Mouse (Mus musculus): ENCODE data around the gene Cfp. TPM values are rescaled to one million over a fixed set of nuclear protein-coding genes. Genes with fewer than 3 reads are reported as not detected.

The Cfp gene
- polyA plus RNA-seq (2012; rRNA removed; ENCODE audit: low replicate concordance), result 92.4 and 130 TPM in 2 replicates

DNA sequence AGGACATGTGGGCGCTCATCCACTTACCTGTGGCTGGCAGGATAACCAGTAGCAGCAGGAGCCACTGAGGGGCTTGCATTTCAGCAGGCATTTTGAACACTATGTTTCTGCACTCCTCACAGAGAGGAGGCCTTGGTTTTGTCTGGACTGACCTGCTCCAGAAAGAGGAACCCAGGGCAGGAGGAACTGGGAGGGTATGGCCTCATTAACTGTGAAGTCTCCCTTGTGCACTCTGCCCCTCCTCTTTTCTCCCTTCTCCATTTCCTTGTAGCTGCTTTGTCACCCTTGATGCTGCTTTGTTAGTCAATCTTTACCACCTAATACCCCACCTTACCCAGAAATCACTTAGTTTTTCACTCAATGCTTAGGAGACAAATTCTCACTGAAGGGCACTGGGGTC lies at the start of gene Cfp:
Gene Cfp (minus strand): TSS at position 192 of the 400 bp plus-strand sequence.

DNA sequence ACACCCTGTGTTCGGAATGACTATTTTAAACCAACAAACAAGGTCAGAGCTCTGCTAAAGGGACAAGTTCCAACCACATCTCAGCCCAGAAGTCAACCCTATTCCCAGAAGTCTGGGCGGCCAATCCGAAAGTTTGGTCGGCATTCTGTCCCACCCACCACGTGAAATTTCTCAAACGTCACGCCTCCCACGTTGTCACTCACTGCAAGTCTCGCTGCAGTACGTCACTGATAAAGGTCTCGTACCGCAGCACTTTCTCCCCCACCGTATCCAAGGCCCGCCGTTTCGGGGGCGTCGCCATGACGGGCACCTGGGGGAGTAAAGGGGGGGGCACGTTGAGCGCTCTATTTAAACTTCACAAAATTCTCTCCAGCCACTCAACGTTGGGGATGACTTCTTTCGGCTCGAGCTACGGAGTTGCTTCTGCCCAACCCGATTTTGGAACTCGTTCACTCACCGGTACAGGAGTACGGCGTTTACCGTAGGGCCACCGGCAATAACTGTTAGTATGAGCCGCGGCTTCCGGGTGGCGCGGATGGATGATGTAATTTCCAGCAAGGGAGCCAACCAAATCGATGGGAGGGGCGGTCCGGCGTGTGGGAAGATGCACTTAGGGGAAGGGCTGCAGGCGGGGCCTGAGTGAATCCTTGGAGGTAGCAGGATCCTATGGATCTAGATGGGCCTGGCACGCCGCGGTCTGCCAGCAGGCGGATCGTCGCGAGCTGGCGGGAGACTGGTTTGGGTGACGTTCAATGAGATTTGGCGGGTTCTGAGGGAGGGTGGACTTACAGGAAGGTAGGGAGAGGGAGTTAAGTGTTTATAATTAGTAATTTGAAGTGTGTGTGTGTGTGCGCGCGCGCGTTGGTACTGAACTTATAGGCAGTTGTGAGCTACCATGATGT lies 30.4 kb upstream of the Cfp start, which contains the start of gene Uxt:
Gene Uxt (minus strand): TSS at position 541 of the 902 bp plus-strand sequence.

DNA sequence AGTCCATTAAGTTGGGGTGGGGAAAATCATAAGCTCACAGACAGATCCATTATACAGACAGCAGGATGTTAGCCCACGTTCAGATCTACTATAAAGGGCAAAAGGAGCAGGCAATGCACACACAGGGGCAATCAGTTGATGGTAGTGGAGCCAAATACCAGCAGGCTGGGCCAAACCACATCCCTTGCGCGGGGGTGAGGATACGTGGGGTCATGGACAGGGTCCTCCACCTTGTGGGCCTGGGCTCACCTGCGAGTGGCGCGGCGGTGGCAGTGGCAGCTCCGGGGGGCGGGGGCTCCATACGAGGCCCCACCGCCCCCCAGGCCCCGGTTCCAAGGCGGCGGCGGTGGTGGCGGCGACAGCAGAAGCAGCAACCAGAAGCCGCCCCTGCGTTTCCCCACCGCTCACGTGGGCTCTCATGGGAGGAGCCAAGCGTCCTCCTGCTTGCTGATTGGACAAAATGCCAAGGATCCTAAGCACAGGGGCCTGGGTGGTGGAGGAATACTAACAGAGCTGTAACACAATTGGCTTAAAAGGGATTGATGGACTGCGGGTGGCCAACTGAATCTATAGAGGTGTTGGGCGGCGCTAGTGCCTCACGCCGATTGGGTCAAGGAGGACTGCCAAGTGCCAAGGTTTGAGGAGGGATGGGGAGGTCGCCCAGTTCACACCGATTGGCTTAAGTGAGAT lies 19.0 kb upstream of the Cfp start, which contains the start of gene Elk1:
Gene Elk1 (minus strand): TSS at position 418 of the 690 bp plus-strand sequence.

DNA sequence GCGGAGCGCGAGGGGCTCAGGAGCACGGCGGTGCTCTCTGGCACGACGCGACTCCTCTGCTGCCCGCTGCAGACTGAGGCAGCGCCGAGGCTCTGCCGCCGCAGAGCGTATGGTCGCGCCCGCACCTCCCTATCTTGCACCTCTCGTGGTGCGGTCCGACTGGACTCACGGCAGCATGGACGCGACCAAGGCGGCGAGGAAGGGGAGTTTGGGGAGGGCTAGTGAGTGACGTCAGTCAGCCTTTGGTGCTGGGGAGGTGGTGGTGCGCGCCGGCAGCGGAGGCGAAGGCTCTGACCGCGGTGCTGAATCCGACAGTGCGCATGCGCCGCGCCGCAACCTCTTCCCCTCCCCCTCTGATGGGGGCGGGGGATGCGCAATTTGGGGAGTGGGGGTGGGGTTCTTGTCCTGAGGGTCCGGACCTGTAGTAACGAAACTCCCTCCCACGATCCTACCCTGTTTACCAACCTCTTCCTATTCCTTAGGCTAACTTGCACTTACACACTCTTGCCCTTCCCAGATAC lies 10.5 kb downstream of the Cfp start, which contains the start of gene Syn1:
Gene Syn1 (minus strand): TSS at position 161 of the 521 bp plus-strand sequence.

Other genes starting within 250 kb of the Cfp start
- 189 and 255 TPM in 2 replicates for gene Cdk16, start 243.6 kb downstream of the Cfp start, polyA plus RNA-seq (2012; rRNA removed; ENCODE audit: low replicate concordance)
- gene Usp11, start 227.6 kb downstream of the Cfp start, polyA plus RNA-seq (2012; rRNA removed; ENCODE audit: low replicate concordance), result 9.8 and 13.5 TPM in 2 replicates
- gene Araf, start 133.7 kb downstream of the Cfp start, polyA plus RNA-seq (2012; rRNA removed; ENCODE audit: low replicate concordance), result 201 and 218 TPM in 2 replicates
- gene Timp1, start 61.4 kb downstream of the Cfp start, polyA plus RNA-seq (2012; rRNA removed; ENCODE audit: low replicate concordance), result 16.7 and 20.6 TPM in 2 replicates
- gene Syn1, start 10.6 kb downstream of the Cfp start, polyA plus RNA-seq (2012; rRNA removed; ENCODE audit: low replicate concordance), result 0.57 and 0.86 TPM in 2 replicates
- gene Elk1, start 19.1 kb upstream of the Cfp start, polyA plus RNA-seq (2012; rRNA removed; ENCODE audit: low replicate concordance), result 18.1 and 24.6 TPM in 2 replicates
- 9.7 and 28.4 TPM in 2 replicates for gene Uxt, start 30.5 kb upstream of the Cfp start, polyA plus RNA-seq (2012; rRNA removed; ENCODE audit: low replicate concordance)
- 0.65 and 1.9 TPM in 2 replicates for gene Zfp182, start 130.8 kb upstream of the Cfp start, polyA plus RNA-seq (2012; rRNA removed; ENCODE audit: low replicate concordance)
- not detected in 2 replicates for gene Spaca5, start 136.9 kb upstream of the Cfp start, polyA plus RNA-seq (2012; rRNA removed; ENCODE audit: low replicate concordance)
- gene Zfp300, start 158.0 kb upstream of the Cfp start, polyA plus RNA-seq (2012; rRNA removed; ENCODE audit: low replicate concordance), result 0.19 and 0.22 TPM in 2 replicates
- not detected in 2 replicates for gene Ssxa1, start 184.3 kb upstream of the Cfp start, polyA plus RNA-seq (2012; rRNA removed; ENCODE audit: low replicate concordance)
- not detected in 2 replicates for gene Gm21876, start 244.1 kb upstream of the Cfp start, polyA plus RNA-seq (2012; rRNA removed; ENCODE audit: low replicate concordance)